Mouse (Mus musculus) liver, embryonic 14.5 days (tissue): ENCODE results near the gene Corin. TPM values are rescaled to one million over a fixed set of nuclear protein-coding genes. Genes with fewer than 3 reads are reported as not detected.

Experiments
- ATAC-seq: fragments of 200-750 bp; cut with Nextera tagmentation; 2 replicates; pipeline ENCODE4 v1.8.0; 2017; ENCODE audit warnings: moderate number of reproducible peaks, mild to moderate bottlenecking, moderate library complexity; ENCODE audit not compliant: insufficient read depth
- DNase-seq, 3 experiments: peaks; one replicate each; pipeline ENCODE4 v3.0.0-alpha.2; 2012 to 2013; ENCODE audit warnings: low read depth in 3 of 3, low spot score in 3 of 3
- H3K27ac ChIP-seq: fragments of 300-500 bp; sonication (generic); 2 replicates; pipeline ENCODE4 v1.5.1; 2014; ENCODE audit warnings: moderate library complexity, mild to moderate bottlenecking, control low read depth, inconsistent platforms
- H3K27me3 ChIP-seq: fragments of 300-500 bp; sonication (generic); 2 replicates; pipeline ENCODE4 v1.6.1; 2014; ENCODE audit warnings: mild to moderate bottlenecking, low read length, moderate library complexity; ENCODE audit not compliant: control insufficient read depth, insufficient read depth
- H3K36me3 ChIP-seq: fragments of 300-500 bp; sonication (generic); replicated peaks from 2 replicates; pipeline ENCODE4 v1.6.1; 2014; ENCODE audit warnings: low read depth; ENCODE audit not compliant: control insufficient read depth, insufficient read depth
- H3K4me1 ChIP-seq, 2 experiments: fragments of 200-500 bp in 1 of 2; fragments of 300-500 bp in 1 of 2; sonication (generic) in 1 of 2; replicated peaks; 2 replicates each; pipeline ENCODE4 v1.6.1; 2012 to 2014; ENCODE audit warnings: antibody characterized with exemption in 1 of 2, inconsistent platforms in 1 of 2, low read length in 1 of 2; ENCODE audit not compliant: control insufficient read depth in 2 of 2, insufficient read depth in 2 of 2
- H3K4me2 ChIP-seq: fragments of 300-500 bp; sonication (generic); 2 replicates; pipeline ENCODE4 v1.6.1; 2014; ENCODE audit warnings: low read depth, mild to moderate bottlenecking, control low read depth, moderate library complexity
- H3K4me3 ChIP-seq, 2 experiments: fragments of 200-500 bp in 1 of 2; fragments of 300-500 bp in 1 of 2; sonication (generic) in 1 of 2; 2 replicates each; pipeline ENCODE4 v1.5.1; 2012 to 2014; ENCODE audit warnings: low read depth in 2 of 2, low read length in 2 of 2, mild to moderate bottlenecking in 2 of 2, control low read depth in 1 of 2, inconsistent platforms in 1 of 2, moderate library complexity in 1 of 2; ENCODE audit not compliant: insufficient read depth in 1 of 2
- H3K9ac ChIP-seq: fragments of 300-500 bp; sonication (generic); replicated peaks from 2 replicates; pipeline ENCODE4 v1.6.1; 2014; ENCODE audit warnings: mild to moderate bottlenecking, control low read depth, moderate library complexity
- H3K9me3 ChIP-seq: fragments of 300-500 bp; sonication (generic); 2 replicates; pipeline ENCODE4 v1.6.1; 2016; ENCODE audit warnings: low read length, mixed read lengths; ENCODE audit not compliant: control insufficient read depth
- CTCF ChIP-seq: IDR thresholded peaks from 2 replicates; pipeline ENCODE4 v1.5.1; 2016; ENCODE audit warnings: antibody characterized with exemption, low read depth, control low read depth
- EP300 ChIP-seq: IDR thresholded peaks from 2 replicates; pipeline ENCODE4 v1.6.1; 2016; ENCODE audit warnings: antibody characterized with exemption, low read depth
- WGBS: fragments of 180-500 bp; shearing (Covaris S2); extraction: QIAGEN DNeasy Blood & Tissue Kit; methylation state at CpG from one replicate; pipeline ENCODE4 v1.1.7; 2014; ENCODE audit not compliant: insufficient replicate concordance; 5-methylcytosine and 5-hydroxymethylcytosine counted together
- polyA plus RNA-seq, 2 experiments: library from polyadenylated mRNA; depleted of rRNA in 1 of 2; stranded (reverse) in 1 of 2; unstranded in 1 of 2; fragments of >200 nt; fragmentation: Nextera tagmentation in 1 of 2; extraction: Ambion mirVana in 1 of 2; gene quantifications; 2 replicates each; pipeline versions ENCODE4 v1.2.1 to v1.2.3; 2012 to 2014

The Corin gene
- polyA plus RNA-seq, 2 experiments = 0.08 to 0.09 TPM

DNA sequence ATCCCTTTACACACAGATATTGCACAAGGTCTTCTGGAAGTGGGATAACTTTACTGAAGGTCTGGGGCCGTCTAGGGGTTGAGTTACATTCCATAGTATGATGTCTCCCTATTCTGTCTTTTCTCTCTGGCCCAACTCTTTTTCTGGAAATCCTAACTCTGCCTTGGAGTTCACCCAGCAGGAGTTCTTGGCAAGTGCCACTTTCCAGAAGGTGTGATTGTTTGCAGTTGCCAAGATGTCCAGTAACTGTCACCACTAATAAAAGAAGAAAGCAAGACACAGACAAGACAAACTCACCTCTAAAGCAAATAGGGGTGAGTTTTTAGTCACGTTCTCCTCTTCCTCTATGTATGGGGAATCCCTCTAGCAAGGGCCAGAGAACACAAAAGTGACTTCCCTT lies 50.6 kb downstream of the Corin start:
- no peaks in the 10 kb centered on the region for H3K36me3 ChIP-seq

DNA sequence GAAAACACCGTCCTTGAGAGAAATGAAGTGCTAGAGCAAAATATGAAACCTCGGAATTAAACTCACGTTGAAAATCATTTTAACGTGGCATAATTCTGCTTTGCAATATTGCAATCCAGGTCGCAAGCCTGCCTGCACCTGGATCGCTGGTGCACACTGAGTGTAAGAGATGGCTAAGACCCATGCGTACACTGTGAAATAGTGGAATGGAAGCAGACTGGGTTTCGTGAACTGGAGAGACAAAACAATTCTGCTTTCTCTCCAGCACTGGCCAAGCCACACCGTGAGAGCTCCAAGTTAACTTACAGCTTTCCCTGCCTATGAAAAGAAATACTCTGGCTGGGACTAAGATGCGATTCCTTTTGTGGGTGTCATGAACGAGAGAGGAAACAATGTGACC lies 51.1 kb downstream of the Corin start:
- no peaks in the 10 kb centered on the region for H3K27me3 ChIP-seq
- no peaks in the 10 kb centered on the region for H3K9me3 ChIP-seq
- 71% methylated on average over 11 of the region's 11 CpGs for WGBS
- DNase-seq (no peak), ATAC-seq (no peak)
- H3K4me1 ChIP-seq = no peaks in the 10 kb centered on the region
- no peaks in the 10 kb centered on the region for H3K36me3 ChIP-seq
- H3K27ac ChIP-seq = no peak overlapping the region
- H3K4me3 ChIP-seq = no peak overlapping the region
- no peak overlapping the region for H3K4me2 ChIP-seq
- TF ChIP-seq EP300 = no peak
- H3K9ac ChIP-seq = no peak overlapping the region

More for the DNA sequence above, 50.6 kb downstream of the Corin start:
- H3K4me1 ChIP-seq = no peaks in the 10 kb centered on the region
- no peak overlapping the region for H3K4me3 ChIP-seq
- no peaks in the 10 kb centered on the region for H3K27me3 ChIP-seq
- H3K27ac ChIP-seq = no peak overlapping the region
- H3K9ac ChIP-seq = no peak overlapping the region
- TF ChIP-seq CTCF (no peak), EP300 (no peak)
- H3K4me2 ChIP-seq = no peak overlapping the region
- DNase-seq (no peak), ATAC-seq (no peak)
- WGBS = 44% methylated on average over 2 of the region's 2 CpGs
- no peaks in the 10 kb centered on the region for H3K9me3 ChIP-seq

DNA sequence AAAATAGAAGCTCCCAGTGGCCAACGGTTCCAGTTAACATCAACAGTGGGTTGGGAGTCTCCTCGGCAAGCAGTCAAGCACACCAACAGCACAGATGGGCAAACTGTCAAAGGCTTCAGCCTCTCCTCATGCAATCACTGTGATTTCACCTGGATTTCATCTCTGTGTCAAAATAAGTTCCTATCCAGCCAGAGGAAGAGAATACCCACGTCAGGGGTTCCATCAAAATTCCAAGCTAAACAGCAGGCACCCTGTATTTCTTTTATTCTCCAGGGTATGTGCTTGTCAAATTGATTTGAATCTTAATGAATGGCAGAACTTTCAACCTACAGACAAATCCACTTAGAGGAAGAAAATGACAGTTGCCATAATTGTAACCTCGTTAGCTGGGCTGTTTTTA lies 51.5 kb downstream of the Corin start:
- TF ChIP-seq CTCF (no peak), EP300 (no peak)
- H3K36me3 ChIP-seq = no peaks in the 10 kb centered on the region
- WGBS = 51% methylated on average over 4 of the region's 4 CpGs
- ATAC-seq (no peak), DNase-seq (no peak)
- no peaks in the 10 kb centered on the region for H3K9me3 ChIP-seq
- H3K4me2 ChIP-seq = no peak overlapping the region
- no peaks in the 10 kb centered on the region for H3K27me3 ChIP-seq
- no peaks in the 10 kb centered on the region for H3K4me1 ChIP-seq
- H3K27ac ChIP-seq = no peak overlapping the region
- no peak overlapping the region for H3K9ac ChIP-seq
- no peak overlapping the region for H3K4me3 ChIP-seq

DNA sequence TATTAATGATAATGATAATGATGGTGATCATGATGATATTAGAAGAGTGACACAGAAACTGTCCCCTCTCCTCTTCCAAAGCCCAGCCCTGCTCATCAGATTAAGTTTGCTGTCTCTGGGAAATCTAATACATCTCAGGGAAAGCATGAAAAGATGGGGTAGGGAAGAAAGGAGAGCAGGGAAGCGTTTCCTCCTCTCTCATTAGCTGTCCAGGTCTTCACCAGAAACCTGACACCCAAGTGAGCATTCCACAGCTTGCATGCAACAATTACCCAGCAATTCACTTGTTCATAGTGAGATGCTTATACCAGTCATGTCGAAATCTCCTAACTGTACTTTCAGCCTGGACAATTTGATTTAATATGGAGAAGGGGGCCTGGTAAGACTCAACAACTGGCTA lies 55.4 kb downstream of the Corin start:
- Histone ChIP-seq H3K36me3 (no peaks in the 10 kb centered on the region), H3K9ac (no peak overlapping the region), H3K4me3 (no peak overlapping the region), H3K27ac (no peak overlapping the region), H3K9me3 (no peaks in the 10 kb centered on the region), H3K27me3 (no peaks in the 10 kb centered on the region), H3K4me1 (no peaks in the 10 kb centered on the region), H3K4me2 (no peak overlapping the region)
- 40% methylated on average over 2 of the region's 2 CpGs for WGBS
- TF ChIP-seq CTCF = no peak
- no peak for TF ChIP-seq EP300
- ATAC-seq (no peak), DNase-seq (no peak)

DNA sequence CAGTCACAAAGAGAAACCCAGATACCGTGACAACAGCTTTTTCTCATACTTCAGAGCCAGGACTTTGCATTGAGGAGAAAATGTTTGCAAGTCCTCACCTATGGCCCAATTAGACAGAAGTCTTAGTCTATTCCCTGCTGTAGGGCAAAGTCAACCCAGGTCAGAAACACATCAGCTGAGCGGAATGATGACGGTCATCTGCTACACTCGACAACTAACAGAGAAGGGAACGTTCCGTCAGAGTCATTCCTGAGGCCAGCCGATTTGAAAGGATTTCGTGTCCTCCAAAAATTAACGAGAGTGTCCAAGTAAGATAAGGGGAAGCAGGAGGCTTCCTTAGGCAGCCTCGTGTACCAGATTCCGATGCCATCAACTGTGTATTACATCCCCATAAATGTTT lies 58.2 kb downstream of the Corin start:
- no peak for DNase-seq
- TF ChIP-seq CTCF (no peak), EP300 (no peak)
- Histone ChIP-seq H3K9me3 (no peaks in the 10 kb centered on the region), H3K4me3 (no peak overlapping the region), H3K36me3 (no peaks in the 10 kb centered on the region), H3K27me3 (no peaks in the 10 kb centered on the region), H3K4me1 (no peaks in the 10 kb centered on the region), H3K9ac (no peak overlapping the region), H3K27ac (no peak overlapping the region), H3K4me2 (no peak overlapping the region)
- ATAC-seq = no peak
- WGBS = 74% methylated on average over 11 of the region's 11 CpGs
